Mouse (Mus musculus) heart, embryonic 16.5 days (tissue): ENCODE measurements around the gene Pcp4. TPM values are rescaled to one million over a fixed set of nuclear protein-coding genes. Genes with fewer than 3 reads are reported as not detected.
"Not testable (repeated sequence)": the region's sequence is repeated elsewhere in the genome, so short reads cannot be mapped to it uniquely, and the experiment has no call there.

Experiments
- ATAC-seq: fragments of 200-750 bp; cut with Nextera tagmentation; replicated peaks from 2 replicates; pipeline ENCODE4 v1.8.0; 2017; ENCODE audit warnings: moderate number of reproducible peaks; ENCODE audit not compliant: insufficient read depth, low FRiP score; ENCODE audit errors: extremely low read depth
- H3K27ac ChIP-seq: fragments of 300-500 bp; sonication (generic); 2 replicates; pipeline ENCODE4 v1.5.1; 2014; ENCODE audit warnings: mild to moderate bottlenecking, low read length, control low read depth, moderate library complexity
- H3K27me3 ChIP-seq: fragments of 300-500 bp; sonication (generic); 2 replicates; pipeline ENCODE4 v1.6.1; 2014; ENCODE audit warnings: low read length, mixed read lengths; ENCODE audit not compliant: control insufficient read depth, insufficient read depth
- H3K36me3 ChIP-seq: fragments of 300-500 bp; sonication (generic); 2 replicates; pipeline ENCODE4 v1.6.1; 2014; ENCODE audit not compliant: control insufficient read depth, insufficient read depth
- H3K4me1 ChIP-seq: fragments of 300-500 bp; sonication (generic); 2 replicates; pipeline ENCODE4 v1.6.1; 2014; ENCODE audit warnings: low read length, mixed read lengths; ENCODE audit not compliant: control insufficient read depth, insufficient read depth
- H3K4me2 ChIP-seq: fragments of 300-500 bp; sonication (generic); 2 replicates; pipeline ENCODE4 v1.6.1; 2014; ENCODE audit warnings: low read depth, mild to moderate bottlenecking, control low read depth, low read length
- H3K4me3 ChIP-seq: fragments of 300-500 bp; sonication (generic); 2 replicates; pipeline ENCODE4 v1.5.1; 2014; ENCODE audit warnings: mild to moderate bottlenecking, control low read depth, low read length
- H3K9ac ChIP-seq: fragments of 300-500 bp; sonication (generic); 2 replicates; pipeline ENCODE4 v1.6.1; 2014; ENCODE audit warnings: low read length, control low read depth
- H3K9me3 ChIP-seq: fragments of 300-500 bp; sonication (generic); replicated peaks from 2 replicates; pipeline ENCODE4 v1.6.1; 2016; ENCODE audit warnings: low read length; ENCODE audit not compliant: control insufficient read depth
- WGBS: fragments of 180-500 bp; shearing (Covaris S2); extraction: QIAGEN DNeasy Blood & Tissue Kit; methylation state at CpG from one replicate; pipeline ENCODE4 v1.1.7; 2014; 5-methylcytosine and 5-hydroxymethylcytosine counted together
- polyA plus RNA-seq: library from polyadenylated mRNA; unstranded; fragments of >200 nt; fragmentation: Nextera tagmentation; extraction: Ambion mirVana; gene quantifications from 2 replicates; pipeline ENCODE4 v1.2.1, GENCODE M21; 2015

The Pcp4 gene
- polyA plus RNA-seq, 1 experiment from 2014 or later: 1.4 TPM

GRCm38 (mm10) chr16:96441826-96442225 is 25.6 kb upstream of the Pcp4 start:
- no peaks in the 10 kb centered on the region for H3K9me3 ChIP-seq
- H3K27me3 ChIP-seq: no peaks in the 10 kb centered on the region
- no peaks in the 10 kb centered on the region for H3K36me3 ChIP-seq
- no peak for ATAC-seq
- no peak overlapping the region for H3K27ac ChIP-seq
- no peaks in the 10 kb centered on the region for H3K4me1 ChIP-seq
- H3K4me2 ChIP-seq: no peak overlapping the region
- H3K4me3 ChIP-seq: no peak overlapping the region
- H3K9ac ChIP-seq: no peak overlapping the region
- 80% methylated on average over 3 of the region's 3 CpGs for WGBS

DNA sequence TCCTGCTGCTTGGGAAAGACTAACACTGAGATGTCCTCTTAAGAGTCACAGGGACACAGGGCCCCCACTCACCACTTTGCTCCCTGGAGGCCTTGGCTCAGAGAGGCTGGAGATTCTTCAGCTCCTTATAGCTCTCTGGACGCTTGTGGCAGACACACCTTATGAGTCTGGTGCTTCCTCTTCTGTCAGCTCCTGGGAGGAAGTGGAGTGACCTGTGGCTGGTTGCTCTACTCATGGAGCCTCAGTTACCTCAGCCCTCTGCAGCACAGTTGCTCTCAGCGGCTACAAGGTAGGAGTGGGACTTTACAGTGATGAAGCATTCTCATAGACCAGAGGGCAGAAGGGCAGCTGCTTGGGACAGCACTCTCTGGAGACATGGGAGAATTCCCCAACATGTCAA is 23.9 kb upstream of the Pcp4 start, which contains the start of gene Itgb2l:
Gene Itgb2l, minus strand, starts transcription at position 152 of the 400 bp plus-strand sequence.
- Histone ChIP-seq H3K4me1 (no peaks in the 10 kb centered on the region), H3K4me2 (no peak within 1 kb of the TSS), H3K9ac (no peak within 1 kb of the TSS), H3K4me3 (no peak within 1 kb of the TSS), H3K27me3 (no peaks in the 10 kb centered on the region), H3K9me3 (no peaks in the 10 kb centered on the region), H3K36me3 (no peaks in the 10 kb centered on the region), H3K27ac (no peak within 1 kb of the TSS)
- 71% methylated on average over 2 of the region's 2 CpGs for WGBS
- no peak for ATAC-seq

- not testable (repeated sequence) for H3K9me3 ChIP-seq, H3K27me3 ChIP-seq, H3K4me1 ChIP-seq, H3K4me2 ChIP-seq, H3K36me3 ChIP-seq, H3K9ac ChIP-seq, H3K27ac ChIP-seq, ATAC-seq, H3K4me3 ChIP-seq
- 89% methylated on average over 12 of the region's 16 CpGs for WGBS
These were observed 16.5 kb upstream of the Pcp4 start for GRCm38 (mm10) chr16:96450871-96451270.

GRCm38 (mm10) chr16:96454086-96454485 is 13.3 kb upstream of the Pcp4 start:
- no peaks in the 10 kb centered on the region for H3K27me3 ChIP-seq
- H3K9ac ChIP-seq: no peak overlapping the region
- no peak for ATAC-seq
- no peak overlapping the region for H3K4me2 ChIP-seq
- H3K4me3 ChIP-seq: no peak overlapping the region
- no peaks in the 10 kb centered on the region for H3K36me3 ChIP-seq
- no peaks in the 10 kb centered on the region for H3K9me3 ChIP-seq
- H3K4me1 ChIP-seq: no peaks in the 10 kb centered on the region
- H3K27ac ChIP-seq: no peak overlapping the region

GRCm38 (mm10) chr16:96457612-96458011 is 9.8 kb upstream of the Pcp4 start:
- no peak for ATAC-seq
- no peak overlapping the region for H3K27ac ChIP-seq
- no peaks in the 10 kb centered on the region for H3K27me3 ChIP-seq
- WGBS: 75% methylated on average over 5 of the region's 5 CpGs
- no peak overlapping the region for H3K4me3 ChIP-seq
- H3K4me1 ChIP-seq: no peaks in the 10 kb centered on the region
- no peaks in the 10 kb centered on the region for H3K9me3 ChIP-seq
- no peaks in the 10 kb centered on the region for H3K36me3 ChIP-seq
- no peak overlapping the region for H3K4me2 ChIP-seq
- no peak overlapping the region for H3K9ac ChIP-seq

GRCm38 (mm10) chr16:96459356-96459755 is 8.1 kb upstream of the Pcp4 start:
- ATAC-seq: no peak
- H3K27me3 ChIP-seq: no peaks in the 10 kb centered on the region
- H3K4me1 ChIP-seq: no peaks in the 10 kb centered on the region
- no peaks in the 10 kb centered on the region for H3K9me3 ChIP-seq
- no peak overlapping the region for H3K4me2 ChIP-seq
- H3K27ac ChIP-seq: no peak overlapping the region
- no peak overlapping the region for H3K4me3 ChIP-seq
- 75% methylated on average over 2 of the region's 2 CpGs for WGBS
- no peak overlapping the region for H3K9ac ChIP-seq
- H3K36me3 ChIP-seq: no peaks in the 10 kb centered on the region

GRCm38 (mm10) chr16:96460788-96461187 is 6.6 kb upstream of the Pcp4 start:
- 62% methylated on average over 3 of the region's 3 CpGs for WGBS
- H3K27me3 ChIP-seq: no peaks in the 10 kb centered on the region
- H3K4me1 ChIP-seq: no peaks in the 10 kb centered on the region
- no peaks in the 10 kb centered on the region for H3K36me3 ChIP-seq
- ATAC-seq: no peak
- no peak overlapping the region for H3K9ac ChIP-seq
- H3K4me2 ChIP-seq: no peak overlapping the region
- H3K4me3 ChIP-seq: no peak overlapping the region
- H3K27ac ChIP-seq: no peak overlapping the region
- no peaks in the 10 kb centered on the region for H3K9me3 ChIP-seq

GRCm38 (mm10) chr16:96468011-96468410 is 605 bp downstream of the Pcp4 start:
- H3K9me3 ChIP-seq: no peaks in the 10 kb centered on the region
- 59% methylated on average over 4 of the region's 4 CpGs for WGBS

DNA sequence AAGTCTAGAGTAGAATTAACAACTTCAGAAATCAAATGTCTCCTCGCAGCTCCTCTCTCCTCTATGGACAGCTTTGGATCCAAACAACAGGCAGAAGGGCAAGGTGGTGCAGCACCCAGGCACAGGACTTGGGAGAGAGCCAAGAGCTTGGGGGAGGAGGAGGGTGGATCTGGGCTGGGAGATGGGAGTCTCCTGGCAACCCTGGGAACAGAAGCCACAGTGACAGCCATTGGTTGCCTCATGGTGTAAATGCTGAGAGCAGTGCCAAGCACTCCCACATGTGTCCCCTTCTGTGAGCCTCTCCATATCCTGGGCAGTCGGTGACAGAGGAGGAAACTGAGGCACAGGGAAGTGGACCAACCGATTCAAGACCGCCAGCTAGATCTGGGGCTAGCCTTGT is 1.3 kb downstream of the Pcp4 start:
- H3K27ac ChIP-seq: no peak overlapping the region
- peaks cover 2% of the 10 kb centered on the region; the same call in 1 of the 2 replicates for H3K27me3 ChIP-seq
- no peaks in the 10 kb centered on the region for H3K9me3 ChIP-seq
- no peak overlapping the region for H3K9ac ChIP-seq
- WGBS: 75% methylated on average over 4 of the region's 4 CpGs
- no peak overlapping the region for H3K4me2 ChIP-seq
- H3K4me3 ChIP-seq: no peak overlapping the region
- no peaks in the 10 kb centered on the region for H3K36me3 ChIP-seq
- ATAC-seq: no peak; the same call in 1 of the 2 replicates
- H3K4me1 ChIP-seq: peaks cover 9% of the 10 kb centered on the region

More at GRCm38 (mm10) chr16:96468011-96468410, 605 bp downstream of the Pcp4 start:
- Histone ChIP-seq H3K27ac (no peak overlapping the region), H3K4me2 (no peak overlapping the region), H3K4me3 (no peak overlapping the region), H3K36me3 (no peaks in the 10 kb centered on the region), H3K4me1 (peaks cover 9% of the 10 kb centered on the region), H3K9ac (no peak overlapping the region), H3K27me3 (peaks cover 2% of the 10 kb centered on the region; the same call in 1 of the 2 replicates)
- ATAC-seq: no peak
